Mouse (Mus musculus) liver, embryonic 15.5 days (tissue): ENCODE data around the gene Tmem132b. TPM values are rescaled to one million over a fixed set of nuclear protein-coding genes. Genes with fewer than 3 reads are reported as not detected.

Experiments
- ATAC-seq: fragments of 200-750 bp; cut with Nextera tagmentation; 2 replicates; pipeline ENCODE4 v1.8.0; 2017; ENCODE audit warnings: moderate number of reproducible peaks, mild to moderate bottlenecking, moderate library complexity; ENCODE audit not compliant: insufficient read depth
- H3K27ac ChIP-seq: fragments of 300-500 bp; sonication (generic); replicated peaks from 2 replicates; pipeline ENCODE4 v1.5.1; 2015; ENCODE audit warnings: mild to moderate bottlenecking, inconsistent platforms
- H3K27me3 ChIP-seq: fragments of 300-500 bp; sonication (generic); 2 replicates; pipeline ENCODE4 v1.6.1; 2015; ENCODE audit warnings: mild to moderate bottlenecking, inconsistent platforms
- H3K36me3 ChIP-seq: fragments of 300-500 bp; sonication (generic); replicated peaks from 2 replicates; pipeline ENCODE4 v1.6.1; 2015; ENCODE audit warnings: moderate library complexity, mild to moderate bottlenecking, inconsistent platforms
- H3K4me1 ChIP-seq: fragments of 300-500 bp; sonication (generic); replicated peaks from 2 replicates; pipeline ENCODE4 v1.6.1; 2015; ENCODE audit warnings: inconsistent platforms
- H3K4me2 ChIP-seq: fragments of 300-500 bp; sonication (generic); 2 replicates; pipeline ENCODE4 v1.6.1; 2015; ENCODE audit warnings: moderate library complexity, mild to moderate bottlenecking, inconsistent platforms
- H3K4me3 ChIP-seq: fragments of 300-500 bp; sonication (generic); replicated peaks from 2 replicates; pipeline ENCODE4 v1.5.1; 2015; ENCODE audit warnings: mild to moderate bottlenecking, inconsistent platforms
- H3K9ac ChIP-seq: fragments of 300-500 bp; sonication (generic); 2 replicates; pipeline ENCODE4 v1.6.1; 2015; ENCODE audit warnings: moderate library complexity, mild to moderate bottlenecking, inconsistent platforms
- H3K9me3 ChIP-seq: fragments of 300-500 bp; sonication (generic); replicated peaks from 2 replicates; pipeline ENCODE4 v1.6.1; 2016; ENCODE audit warnings: inconsistent platforms
- WGBS: fragments of 180-500 bp; shearing (Covaris S2); methylation state at CpG from one replicate; pipeline ENCODE4 v1.1.7; 2015; ENCODE audit warnings: mixed read lengths; ENCODE audit not compliant: insufficient replicate concordance; 5-methylcytosine and 5-hydroxymethylcytosine counted together
- polyA plus RNA-seq: library from polyadenylated mRNA; unstranded; fragments of >200 nt; fragmentation: Nextera tagmentation; extraction: Ambion mirVana; gene quantifications from 2 replicates; pipeline ENCODE4 v1.2.1, GENCODE M21; 2015

The Tmem132b gene
- polyA plus RNA-seq, 1 experiment from 2014 or later = not detected

- H3K36me3 ChIP-seq = no peaks in the 10 kb centered on the region
- H3K27me3 ChIP-seq = peaks cover 69% of the 10 kb centered on the region
- WGBS = 3% methylated on average over 26 of the region's 26 CpGs
- no peaks in the 10 kb centered on the region for H3K9me3 ChIP-seq
- H3K4me2 ChIP-seq = no peak overlapping the region
- ATAC-seq = no peak
- no peak overlapping the region for H3K9ac ChIP-seq
- H3K4me1 ChIP-seq = no peaks in the 10 kb centered on the region
- no peak overlapping the region for H3K4me3 ChIP-seq
- no peak overlapping the region for H3K27ac ChIP-seq
Observed at GRCm38 (mm10) chr5:125534611-125535324, 3.2 kb downstream of the Tmem132b start.

GRCm38 (mm10) chr5:125545090-125545489, 13.5 kb downstream of the Tmem132b start:
- no peaks in the 10 kb centered on the region for H3K9me3 ChIP-seq
- 62% methylated on average over 2 of the region's 2 CpGs for WGBS

GRCm38 (mm10) chr5:125546293-125546692, 14.7 kb downstream of the Tmem132b start:
- Histone ChIP-seq H3K9ac (no peak overlapping the region), H3K36me3 (no peaks in the 10 kb centered on the region), H3K4me3 (no peak overlapping the region), H3K4me1 (no peaks in the 10 kb centered on the region), H3K9me3 (no peaks in the 10 kb centered on the region), H3K27me3 (no peaks in the 10 kb centered on the region), H3K4me2 (no peak overlapping the region), H3K27ac (no peak overlapping the region)
- WGBS = 22% methylated on average over 13 of the region's 13 CpGs
- ATAC-seq = no peak

More at GRCm38 (mm10) chr5:125545090-125545489, 13.5 kb downstream of the Tmem132b start:
- Histone ChIP-seq H3K4me2 (no peak overlapping the region), H3K27me3 (no peaks in the 10 kb centered on the region), H3K9ac (no peak overlapping the region), H3K27ac (no peak overlapping the region), H3K36me3 (no peaks in the 10 kb centered on the region), H3K4me1 (no peaks in the 10 kb centered on the region), H3K4me3 (no peak overlapping the region)
- ATAC-seq = no peak

GRCm38 (mm10) chr5:125549750-125550489, 18.3 kb downstream of the Tmem132b start:
- H3K27me3 ChIP-seq = no peaks in the 10 kb centered on the region
- H3K4me3 ChIP-seq = no peak overlapping the region
- H3K4me1 ChIP-seq = no peaks in the 10 kb centered on the region
- H3K9ac ChIP-seq = no peak overlapping the region
- no peak for ATAC-seq
- H3K4me2 ChIP-seq = no peak overlapping the region
- 30% methylated on average over 11 of the region's 11 CpGs for WGBS
- H3K9me3 ChIP-seq = no peaks in the 10 kb centered on the region
- no peaks in the 10 kb centered on the region for H3K36me3 ChIP-seq
- no peak overlapping the region for H3K27ac ChIP-seq

- no peak for ATAC-seq
- H3K9ac ChIP-seq = no peak overlapping the region
- H3K4me2 ChIP-seq = no peak overlapping the region
- H3K4me1 ChIP-seq = no peaks in the 10 kb centered on the region
- no peak overlapping the region for H3K4me3 ChIP-seq
- no peaks in the 10 kb centered on the region for H3K9me3 ChIP-seq
- no peaks in the 10 kb centered on the region for H3K36me3 ChIP-seq
- H3K27ac ChIP-seq = no peak overlapping the region
- no peaks in the 10 kb centered on the region for H3K27me3 ChIP-seq
- 55% methylated on average over 5 of the region's 5 CpGs for WGBS
Observed at GRCm38 (mm10) chr5:125555732-125556131, 24.2 kb downstream of the Tmem132b start.

- H3K4me2 ChIP-seq = no peak overlapping the region
- H3K27me3 ChIP-seq = no peaks in the 10 kb centered on the region
- no peaks in the 10 kb centered on the region for H3K36me3 ChIP-seq
- 50% methylated on average over 6 of the region's 6 CpGs for WGBS
- H3K4me3 ChIP-seq = no peak overlapping the region
- no peak for ATAC-seq
- no peak overlapping the region for H3K27ac ChIP-seq
- no peaks in the 10 kb centered on the region for H3K9me3 ChIP-seq
- H3K9ac ChIP-seq = no peak overlapping the region
- H3K4me1 ChIP-seq = no peaks in the 10 kb centered on the region
Observed at GRCm38 (mm10) chr5:125563492-125563891, 31.9 kb downstream of the Tmem132b start.

GRCm38 (mm10) chr5:125565725-125566124, 34.2 kb downstream of the Tmem132b start:
- H3K27me3 ChIP-seq = no peaks in the 10 kb centered on the region
- H3K4me1 ChIP-seq = no peaks in the 10 kb centered on the region
- no peak for ATAC-seq
- no peak overlapping the region for H3K4me3 ChIP-seq
- H3K36me3 ChIP-seq = no peaks in the 10 kb centered on the region
- 66% methylated on average over 11 of the region's 11 CpGs for WGBS
- H3K4me2 ChIP-seq = no peak overlapping the region
- H3K9ac ChIP-seq = no peak overlapping the region
- H3K9me3 ChIP-seq = no peaks in the 10 kb centered on the region
- no peak overlapping the region for H3K27ac ChIP-seq

- Histone ChIP-seq H3K27me3 (no peaks in the 10 kb centered on the region), H3K4me3 (no peak overlapping the region)
- no peak for ATAC-seq
Observed at GRCm38 (mm10) chr5:125568457-125568856, 36.9 kb downstream of the Tmem132b start.

GRCm38 (mm10) chr5:125572011-125572410, 40.4 kb downstream of the Tmem132b start:
- H3K4me3 ChIP-seq = no peak overlapping the region

More at GRCm38 (mm10) chr5:125568457-125568856, 36.9 kb downstream of the Tmem132b start:
- Histone ChIP-seq H3K27ac (no peak overlapping the region), H3K36me3 (no peaks in the 10 kb centered on the region), H3K4me1 (no peaks in the 10 kb centered on the region), H3K9ac (no peak overlapping the region), H3K4me2 (no peak overlapping the region), H3K9me3 (no peaks in the 10 kb centered on the region)

GRCm38 (mm10) chr5:125574886-125575285, 43.3 kb downstream of the Tmem132b start:
- H3K27ac ChIP-seq = no peak overlapping the region
- no peaks in the 10 kb centered on the region for H3K36me3 ChIP-seq
- H3K4me2 ChIP-seq = no peak overlapping the region
- no peak overlapping the region for H3K4me3 ChIP-seq
- H3K9ac ChIP-seq = no peak overlapping the region
- H3K9me3 ChIP-seq = no peaks in the 10 kb centered on the region
- WGBS = 18% methylated on average over 8 of the region's 8 CpGs
- no peaks in the 10 kb centered on the region for H3K4me1 ChIP-seq
- H3K27me3 ChIP-seq = no peaks in the 10 kb centered on the region
- ATAC-seq = no peak

More at GRCm38 (mm10) chr5:125572011-125572410, 40.4 kb downstream of the Tmem132b start:
- Histone ChIP-seq H3K4me2 (no peak overlapping the region), H3K36me3 (no peaks in the 10 kb centered on the region), H3K9me3 (no peaks in the 10 kb centered on the region), H3K27ac (no peak overlapping the region), H3K27me3 (no peaks in the 10 kb centered on the region), H3K9ac (no peak overlapping the region), H3K4me1 (no peaks in the 10 kb centered on the region)
- no peak for ATAC-seq
- WGBS = 66% methylated on average over 5 of the region's 5 CpGs

GRCm38 (mm10) chr5:125575866-125576265, 44.3 kb downstream of the Tmem132b start:
- Histone ChIP-seq H3K4me2 (no peak overlapping the region), H3K36me3 (no peaks in the 10 kb centered on the region), H3K27me3 (no peaks in the 10 kb centered on the region), H3K27ac (no peak overlapping the region), H3K9me3 (no peaks in the 10 kb centered on the region), H3K4me1 (no peaks in the 10 kb centered on the region), H3K9ac (no peak overlapping the region), H3K4me3 (no peak overlapping the region)
- ATAC-seq = no peak
- 55% methylated on average over 2 of the region's 2 CpGs for WGBS
